Mouse (Mus musculus) kidney, adult 2 months (tissue): Measurements from ENCODE around the gene Olfr1392.

Source experiments
- CTCF ChIP-seq: fragments of 200-500 bp; conservative IDR thresholded peaks from 2 replicates; pipeline ENCODE4 v1.5.1; 2011; ENCODE audit warnings: low read depth, mild to moderate bottlenecking, control low read depth, low read length, moderate library complexity, mixed read lengths; ENCODE audit not compliant: insufficient read depth, insufficient read length
- POLR2A ChIP-seq: fragments of 200-500 bp; IDR thresholded peaks from one replicate; pipeline ENCODE4 v1.6.1; 2011; ENCODE audit warnings: low read depth, low read length, control low read depth

DNA sequence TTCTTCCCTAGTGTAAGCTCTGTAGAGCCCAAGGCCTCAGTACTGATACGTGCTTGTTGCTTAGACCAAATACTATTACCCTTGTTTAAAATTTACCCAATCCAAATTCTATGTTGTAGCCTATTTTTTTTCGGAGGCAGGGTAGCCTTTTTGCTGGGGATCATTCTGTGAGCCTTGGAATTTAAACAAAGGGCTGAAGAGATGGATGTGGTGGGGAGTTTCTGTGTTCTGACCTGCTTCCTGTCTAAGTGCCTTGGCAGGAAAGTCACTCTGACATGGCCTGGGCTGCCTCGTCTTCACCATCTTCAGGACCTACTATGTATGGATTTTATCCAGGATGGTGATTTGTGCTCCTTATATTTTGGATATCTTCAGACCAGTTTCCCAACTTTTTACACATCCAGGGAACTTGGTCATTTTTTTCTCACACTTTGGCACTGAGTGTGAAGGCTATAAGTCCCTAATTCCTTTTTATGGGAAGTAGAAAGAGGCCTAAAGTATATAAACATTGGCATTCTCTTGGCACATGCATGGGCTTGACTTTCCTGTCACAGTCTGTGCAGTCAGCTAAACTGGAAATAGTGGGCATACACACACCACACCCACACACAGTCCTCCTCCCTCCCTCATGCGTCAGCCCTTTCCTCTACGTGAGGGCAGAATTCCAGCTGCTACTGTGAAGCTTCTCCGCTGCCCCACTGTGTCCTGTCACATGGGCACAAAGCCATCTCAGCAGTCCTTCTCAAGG is 36.7 kb upstream of the Olfr1392 start:
- TF ChIP-seq CTCF = no peak
- no peak for TF ChIP-seq POLR2A
